In genomic region chr7:122015105-122015504, GRCm38 (mm10) we compare ENCODE assay signal across 9 mouse cellular contexts. TPM values are rescaled to one million over a fixed set of nuclear protein-coding genes. Genes with fewer than 3 reads are reported as not detected.
DNase-seq lines count a peak whose midpoint lies in the region; ATAC-seq lines count a peak whose summit lies in the region.
"Had no signal": no experiment of that assay in that cellular context is flagged by ENCODE, and none has a peak within 500 bp of the region (broad histone marks: within the 10 kb centered on the region; RNA-seq: fewer than 3 reads in every experiment).

No protein-coding gene starts in this region.

- H3K4me1 ChIP-seq in intestine, embryonic 14.5 days (replicated peaks; ENCODE audit: control insufficient read depth, insufficient read depth, low read length) = peaks cover 15% of the 10 kb centered on the region
- H3K4me1 ChIP-seq in liver, embryonic 15.5 days (replicated peaks) = peaks cover 66% of the 10 kb centered on the region

- peak overlapping the region; percentile 13; the same call in 1 of the 2 replicates for H3K4me2 ChIP-seq in intestine, embryonic 14.5 days (ENCODE audit: low read length)
- H3K4me2 ChIP-seq in liver, embryonic 15.5 days = peak overlapping the region; percentile 48

- WGBS in intestine, embryonic 14.5 days = 17% methylated on average over 8 of the region's 8 CpGs
- 17% methylated on average over 8 of the region's 8 CpGs for WGBS in liver, embryonic 15.5 days (ENCODE audit: insufficient replicate concordance)

- H3K9ac ChIP-seq in intestine, embryonic 14.5 days (ENCODE audit: low read length) = no peak overlapping the region
- H3K9ac ChIP-seq in liver, embryonic 15.5 days = 0 out of 2 replicates have a peak overlapping the region, but pooled peaks have one; percentile 18

- no peaks in the 10 kb centered on the region for H3K9me3 ChIP-seq in intestine, embryonic 14.5 days (ENCODE audit: control insufficient read depth, low read length)
- H3K9me3 ChIP-seq in liver, embryonic 15.5 days (replicated peaks) = no peaks in the 10 kb centered on the region
- H3K9me3 ChIP-seq: megakaryocyte, embryonic 14.5 days had no signal

- peak; percentile 45 for ATAC-seq in intestine, embryonic 14.5 days (replicated peaks; ENCODE audit: low FRiP score, low TSS enrichment, low read depth)
- peak; percentile 28 for ATAC-seq in liver, embryonic 15.5 days (ENCODE audit: insufficient read depth)
- ATAC-seq in CD4-positive, CD25-positive, alpha-beta regulatory T cell, adult 4 months = no peak

- peaks cover 25% of the 10 kb centered on the region for H3K36me3 ChIP-seq in intestine, embryonic 14.5 days (ENCODE audit: control insufficient read depth, insufficient read depth, low read length)
- peaks cover 26% of the 10 kb centered on the region for H3K36me3 ChIP-seq in liver, embryonic 15.5 days (replicated peaks)

- no peak overlapping the region for H3K27ac ChIP-seq in intestine, embryonic 14.5 days (ENCODE audit: low read depth)
- H3K27ac ChIP-seq in liver, embryonic 15.5 days (replicated peaks) = peak overlapping the region; percentile 66

- no peak overlapping the region for H3K4me3 ChIP-seq in intestine, embryonic 14.5 days (ENCODE audit: low read depth, low read length)
- no peak overlapping the region for H3K4me3 ChIP-seq in liver, embryonic 15.5 days (replicated peaks)
- H3K4me3 ChIP-seq: megakaryocyte, embryonic 14.5 days had no signal

- peak; percentile 60 for DNase-seq in ovary, postnatal 36 days (ENCODE audit: low spot score)
- no peak for DNase-seq in ovary, postnatal 10 days (ENCODE audit: low spot score)
- peak; percentile 46 for DNase-seq in gastrocnemius, adult 18-20 months (ENCODE audit: low spot score)
- DNase-seq in intestine, embryonic 14.5 days (ENCODE audit: low spot score) = peak; percentile 63
- peak; percentile 44 for DNase-seq in urinary bladder, postnatal 25 days (ENCODE audit: low spot score)
- DNase-seq in thymus, postnatal 25 days = no peak

- no peaks in the 10 kb centered on the region for H3K27me3 ChIP-seq in intestine, embryonic 14.5 days (replicated peaks; ENCODE audit: control insufficient read depth, insufficient read depth, low read length)
- H3K27me3 ChIP-seq in liver, embryonic 15.5 days = no peaks in the 10 kb centered on the region
- H3K27me3 ChIP-seq: megakaryocyte, embryonic 14.5 days had no signal

RNA-seq across cellular contexts. Expression of gene Gga2, which starts 5.9 kb away (rescaled TPM):
- 10 to 100 TPM; 11.8 to 14.8 TPM for total RNA-seq in gastrocnemius, adult 18-20 months (2021)
- 75.3 and 78.3 TPM in 2 replicates for polyA plus RNA-seq in intestine, embryonic 14.5 days (2014; fragmentation: Nextera tagmentation; extraction: Ambion mirVana)
- polyA plus RNA-seq in liver, embryonic 15.5 days (2015; fragmentation: Nextera tagmentation; extraction: Ambion mirVana) = 33.8 and 34.6 TPM in 2 replicates
- polyA plus RNA-seq in CD4-positive, CD25-positive, alpha-beta regulatory T cell, adult 4 months (2017; shearing (Covaris generic)) = 1 to 10 TPM; 1.1 to 1.8 TPM

RNA-seq across cellular contexts. Expression of gene Cog7, which starts 33.6 kb away (rescaled TPM):
- total RNA-seq in gastrocnemius, adult 18-20 months (2021) = 10 to 100 TPM; 11.6 TPM
- polyA plus RNA-seq in intestine, embryonic 14.5 days (2014; fragmentation: Nextera tagmentation; extraction: Ambion mirVana) = 22.5 and 24.1 TPM in 2 replicates
- polyA plus RNA-seq in liver, embryonic 15.5 days (2015; fragmentation: Nextera tagmentation; extraction: Ambion mirVana) = 9.2 and 10.0 TPM in 2 replicates
- 10 to 100 TPM in 1 of 2 experiments, 1 to 10 TPM in 1; 7.4 to 14.7 TPM for polyA plus RNA-seq in CD4-positive, CD25-positive, alpha-beta regulatory T cell, adult 4 months (2017; shearing (Covaris generic))

RNA-seq across cellular contexts. Expression of gene Ubfd1, which starts 51.9 kb away (rescaled TPM):
- total RNA-seq in gastrocnemius, adult 18-20 months (2021) = 10 to 100 TPM; 19.2 to 24.7 TPM
- polyA plus RNA-seq in intestine, embryonic 14.5 days (2014; fragmentation: Nextera tagmentation; extraction: Ambion mirVana) = 76.4 and 78.6 TPM in 2 replicates
- polyA plus RNA-seq in liver, embryonic 15.5 days (2015; fragmentation: Nextera tagmentation; extraction: Ambion mirVana) = 15.6 and 16.2 TPM in 2 replicates
- 10 to 100 TPM; 10.2 to 10.4 TPM for polyA plus RNA-seq in CD4-positive, CD25-positive, alpha-beta regulatory T cell, adult 4 months (2017; shearing (Covaris generic))

RNA-seq across cellular contexts. Expression of gene Ears2, which starts 52.0 kb away (rescaled TPM):
- 1 to 10 TPM; 5.9 to 7.3 TPM for total RNA-seq in gastrocnemius, adult 18-20 months (2021)
- polyA plus RNA-seq in intestine, embryonic 14.5 days (2014; fragmentation: Nextera tagmentation; extraction: Ambion mirVana) = 19.8 and 21.2 TPM in 2 replicates
- polyA plus RNA-seq in liver, embryonic 15.5 days (2015; fragmentation: Nextera tagmentation; extraction: Ambion mirVana) = 7.0 and 8.9 TPM in 2 replicates
- 1 to 10 TPM; 6.6 to 7.5 TPM for polyA plus RNA-seq in CD4-positive, CD25-positive, alpha-beta regulatory T cell, adult 4 months (2017; shearing (Covaris generic))

Comparison
In these comparisons a context has a peak if more than half of its experiments do, and no peak if none do; other contexts are left out.
1. DNase-seq: peak in ovary, postnatal 36 days (single experiment), gastrocnemius, adult 18-20 months (single experiment), intestine, embryonic 14.5 days (single experiment) and urinary bladder, postnatal 25 days (single experiment); none in ovary, postnatal 10 days (single experiment) and thymus, postnatal 25 days (single experiment).
2. RNA of gene Gga2, which starts 5.9 kb away (polyA plus RNA-seq): 75.3 to 78.3 TPM in intestine, embryonic 14.5 days and 33.8 to 34.6 TPM in liver, embryonic 15.5 days; 1.1 to 1.8 TPM in CD4-positive, CD25-positive, alpha-beta regulatory T cell, adult 4 months; every median in the first group is over 10 times any median in the second.